Mouse (Mus musculus): ENCODE measurements around the gene F3.

DNA sequence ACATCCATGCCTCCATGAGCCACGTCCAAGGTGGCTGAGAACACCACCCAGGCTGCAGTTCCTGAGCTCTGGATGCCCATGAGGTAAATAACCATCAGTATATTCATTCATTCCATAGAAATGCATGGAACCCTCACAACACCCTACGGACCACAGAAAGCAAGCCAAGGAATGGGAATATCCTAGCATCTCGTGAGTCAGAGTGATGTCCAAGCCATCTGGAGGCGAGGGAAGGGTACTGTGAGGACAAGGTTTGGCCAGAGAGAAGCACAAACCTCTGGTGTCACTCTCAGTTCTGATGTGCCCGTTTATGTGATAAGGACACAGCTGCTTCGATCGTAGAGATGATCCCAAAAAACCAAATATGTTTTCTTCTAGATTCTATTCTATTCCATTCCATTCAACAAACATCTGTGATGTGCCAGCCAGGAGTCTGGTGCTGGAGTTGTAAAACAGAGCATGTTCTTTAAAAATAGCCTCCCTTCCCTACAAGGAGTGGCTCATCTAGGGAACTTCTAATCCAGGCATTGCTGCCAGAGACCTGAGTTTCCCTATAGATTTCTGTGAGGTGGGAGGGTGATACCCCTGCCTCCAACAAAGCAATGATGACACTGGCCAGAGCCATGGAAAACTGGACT lies 12.3 kb upstream of the F3 start:
- no peak for TF ChIP-seq POLR2A (IDR thresholded peaks at IDR 0.05; ENCODE audit: low read depth, low read length)
- no peak for TF ChIP-seq CTCF (IDR thresholded peaks at IDR 0.05; ENCODE audit: borderline replicate concordance, insufficient read depth, low read length)

All from embryonic fibroblast, embryonic 13.5 days (primary cell).